Mouse (Mus musculus): ENCODE measurements around the gene Cacna1s.

Gene Cacna1s

DNA sequence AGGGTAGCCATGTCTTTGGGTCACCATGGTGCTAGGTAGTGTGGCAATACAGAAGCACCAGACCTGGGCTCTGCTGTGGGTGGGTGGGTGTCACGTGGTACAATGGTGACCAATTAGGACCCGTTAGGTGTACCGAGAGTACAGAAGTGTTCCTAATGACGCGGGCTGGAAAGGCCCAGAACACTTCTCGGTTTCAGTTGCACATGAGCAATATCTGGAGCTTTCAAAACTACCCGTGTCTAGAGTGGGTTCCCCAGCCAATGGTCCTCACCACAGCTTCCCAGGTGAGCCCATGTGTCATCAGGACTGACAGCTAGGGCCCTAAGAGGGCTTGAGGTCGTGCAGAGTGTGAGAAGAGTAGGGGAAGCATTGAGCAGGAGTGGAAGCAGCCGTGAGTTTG is 64.5 kb downstream of the Cacna1s start:
- DNase-seq (ENCODE audit: low read depth, low spot score), result no peak

DNA sequence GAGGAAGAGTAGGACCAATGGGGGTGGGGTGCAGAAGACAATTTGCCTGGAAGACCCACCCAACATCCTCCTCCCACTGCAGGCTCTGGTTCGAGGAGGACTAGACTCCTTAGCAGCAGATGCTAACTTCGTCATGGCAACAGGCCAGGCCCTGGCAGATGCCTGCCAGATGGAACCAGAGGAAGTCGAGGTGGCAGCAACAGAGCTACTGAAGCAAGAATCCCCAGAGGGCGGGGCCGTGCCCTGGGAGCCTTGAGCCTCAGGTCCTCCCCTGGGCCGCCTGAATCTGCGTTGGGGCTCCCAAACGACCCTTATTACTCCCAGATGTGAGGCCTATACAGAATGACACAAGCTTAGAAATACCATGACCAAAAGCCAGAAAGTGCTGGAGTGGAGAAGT is 66.3 kb downstream of the Cacna1s start:
- peak; percentile 74 for DNase-seq (ENCODE audit: low read depth, low spot score)

DNA sequence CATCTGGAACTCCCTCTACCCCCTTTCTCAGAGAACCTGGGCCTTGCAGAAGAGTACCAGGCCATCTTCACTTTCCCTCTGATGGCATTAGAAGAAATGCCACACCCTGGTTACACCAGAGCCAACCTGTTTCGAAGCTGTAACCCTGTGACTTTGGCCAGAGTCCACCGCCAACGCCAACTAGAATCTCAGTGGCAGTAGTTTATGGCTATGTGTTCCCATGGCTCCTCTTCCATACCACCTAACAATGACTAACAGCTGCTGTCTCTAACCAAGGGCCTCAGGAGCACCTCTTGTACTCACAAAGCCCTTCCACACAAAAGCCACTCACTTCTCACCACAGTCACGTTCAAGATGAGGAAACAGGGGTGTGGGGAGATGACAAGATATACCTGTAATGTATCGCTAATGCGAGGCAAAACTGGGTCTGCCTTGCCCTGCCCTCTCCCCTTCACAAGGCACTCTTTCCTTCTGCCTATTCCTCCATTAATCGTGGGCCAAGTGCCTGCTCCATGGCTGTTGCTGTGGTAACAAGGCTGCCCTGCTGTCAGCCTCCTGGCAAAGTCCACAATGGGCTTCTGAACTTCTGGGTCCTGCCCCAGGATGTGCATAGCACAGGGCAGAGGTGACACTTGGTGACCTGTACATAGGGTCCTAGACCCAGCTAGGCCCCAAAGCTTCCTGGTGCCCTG is 67.2 kb downstream of the Cacna1s start:
- DNase-seq (ENCODE audit: low read depth, low spot score), result no peak

DNA sequence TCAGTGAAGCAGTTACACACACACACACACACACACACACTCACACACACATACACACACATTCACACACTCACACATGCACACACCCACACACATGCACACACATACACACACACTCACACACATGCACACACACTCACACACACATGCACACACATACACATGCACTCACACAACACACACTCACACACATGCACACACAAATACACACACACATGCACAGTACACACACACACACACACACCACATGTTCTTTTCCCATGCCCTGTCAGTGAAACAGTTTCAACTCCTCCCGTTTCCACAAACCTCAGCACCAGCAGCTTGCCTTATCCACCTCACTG is 67.7 kb downstream of the Cacna1s start:
- DNase-seq (ENCODE audit: low read depth, low spot score), result no peak

DNA sequence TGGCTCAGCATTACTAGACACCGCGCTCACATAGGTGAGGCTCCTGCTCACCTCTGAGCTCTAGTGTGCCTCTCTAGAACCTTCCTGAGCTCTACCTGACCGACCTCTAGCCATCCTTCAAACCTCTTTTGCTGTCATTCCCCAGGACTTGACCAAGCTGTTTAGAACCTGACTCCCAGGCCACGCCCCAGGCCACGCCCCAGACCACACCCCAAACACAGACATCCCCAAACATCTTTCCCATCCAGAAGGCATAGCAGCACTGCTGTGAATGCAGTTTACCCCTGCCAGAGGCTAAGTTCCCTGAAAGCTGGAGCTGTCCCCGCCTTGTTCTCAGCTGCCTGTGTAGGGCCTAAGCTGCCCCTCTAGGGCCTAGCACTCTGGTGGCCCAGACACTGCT is 68.2 kb downstream of the Cacna1s start:
- no peak for DNase-seq (ENCODE audit: low read depth, low spot score)

DNA sequence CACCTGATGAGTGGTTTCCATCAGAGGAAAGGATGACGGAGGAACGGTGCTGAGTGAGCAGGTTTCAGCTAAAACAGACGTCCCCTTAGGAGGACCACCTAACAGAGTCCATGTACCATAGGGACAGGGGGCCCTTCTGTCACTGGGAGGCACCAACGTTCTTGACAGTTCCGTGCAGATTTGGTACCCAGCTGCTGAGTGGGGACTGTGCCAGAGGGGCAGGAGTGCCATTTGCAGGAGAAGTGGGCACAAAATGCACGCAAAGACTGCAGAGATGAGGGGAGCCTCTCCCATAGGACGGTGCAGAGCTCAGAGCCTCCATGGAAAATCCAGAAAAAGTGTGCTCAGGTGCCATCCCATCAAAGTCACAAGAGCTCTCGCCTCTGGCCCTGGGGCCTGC is 69.5 kb downstream of the Cacna1s start:
- DNase-seq (ENCODE audit: low read depth, low spot score), result no peak

DNA sequence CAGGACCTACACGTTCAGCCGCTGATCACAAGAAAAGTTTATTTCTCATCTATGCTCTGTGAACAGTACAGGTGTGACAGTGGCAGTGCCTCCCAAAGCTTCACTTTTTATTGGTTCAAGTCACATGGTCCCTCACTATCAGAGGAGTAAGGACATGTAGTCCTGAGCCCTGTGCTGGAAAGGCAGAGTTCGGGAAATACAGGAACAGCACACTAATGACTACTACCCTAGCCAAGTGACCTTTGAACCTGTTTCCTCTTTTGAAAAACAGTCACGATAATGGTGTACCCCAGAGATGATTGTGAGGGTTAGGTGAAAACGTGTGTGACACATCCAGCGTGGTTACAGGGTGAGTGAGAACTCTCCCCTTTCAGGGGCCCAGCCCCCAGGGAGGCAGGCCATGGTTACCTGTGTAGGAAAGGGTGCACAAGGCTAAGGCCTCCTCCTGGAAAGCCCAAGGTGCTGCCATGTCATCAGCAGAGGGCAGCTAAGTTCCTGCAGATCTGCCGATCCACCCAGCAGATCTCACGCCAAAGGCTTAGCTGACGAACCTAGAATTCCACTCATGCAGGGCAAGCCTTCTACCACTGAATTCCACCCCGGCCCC is 73.7 kb downstream of the Cacna1s start:
- DNase-seq (ENCODE audit: low read depth, low spot score), result no peak

DNA sequence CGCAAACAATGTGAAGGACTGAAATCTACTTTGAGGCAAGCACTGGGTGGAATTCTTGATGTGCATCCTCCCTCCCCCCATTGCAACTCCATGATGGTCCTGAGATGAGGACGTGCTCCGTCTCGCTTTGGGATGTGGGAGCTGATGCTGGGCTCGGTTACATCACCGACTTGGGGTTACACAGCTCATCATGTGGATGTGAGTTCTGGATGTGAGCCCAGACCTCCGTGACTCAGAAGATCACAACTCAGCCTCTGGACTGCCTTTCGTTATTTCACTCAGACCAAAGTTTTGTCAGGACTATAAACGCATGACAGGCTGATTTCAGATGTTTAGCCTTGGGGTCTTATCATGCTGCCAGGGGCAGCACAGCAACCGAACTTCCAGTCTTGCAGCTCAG is 74.3 kb downstream of the Cacna1s start:
- no peak for DNase-seq (ENCODE audit: low read depth, low spot score)

DNA sequence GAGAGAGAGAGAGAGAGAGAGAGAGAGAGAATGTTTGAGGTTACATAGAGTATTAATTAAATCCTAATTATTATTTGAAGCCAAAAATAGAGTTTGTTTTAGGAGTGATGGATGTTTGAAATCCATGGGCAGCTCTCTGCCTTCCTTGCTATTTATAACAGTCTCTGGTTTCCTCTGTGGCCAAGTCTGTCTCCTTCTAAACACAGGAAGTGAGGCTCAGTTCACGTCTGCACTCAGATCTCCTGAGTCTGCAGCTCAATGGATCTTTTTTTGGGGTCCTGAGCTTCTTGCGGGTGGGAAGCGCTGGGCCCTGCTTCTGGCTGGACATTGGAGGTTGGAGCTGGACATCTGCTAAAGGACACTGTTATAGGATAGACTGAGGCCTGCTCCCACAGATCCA is 75.3 kb downstream of the Cacna1s start:
- DNase-seq (ENCODE audit: low read depth, low spot score), result no peak

DNA sequence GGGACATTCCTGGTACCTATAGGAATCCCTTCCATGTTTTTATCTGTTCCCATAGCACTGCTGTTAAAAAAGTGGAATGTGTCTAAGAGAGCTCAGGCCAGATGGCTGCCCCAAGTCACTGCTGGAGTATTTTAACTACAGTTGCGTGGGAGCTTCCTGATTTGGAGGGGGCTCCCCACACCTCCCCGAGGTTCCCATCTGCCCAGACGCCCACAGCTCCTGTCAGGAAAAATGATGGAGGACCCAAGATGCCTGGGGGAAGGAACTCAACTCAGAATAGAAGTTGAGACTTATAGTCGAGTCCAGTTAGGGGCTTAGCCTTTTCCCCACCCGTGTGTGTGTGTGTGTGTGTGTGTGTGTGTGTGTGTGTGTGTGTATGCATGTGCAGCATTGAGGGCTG is 75.9 kb downstream of the Cacna1s start:
- DNase-seq (ENCODE audit: low read depth, low spot score), result no peak

DNA sequence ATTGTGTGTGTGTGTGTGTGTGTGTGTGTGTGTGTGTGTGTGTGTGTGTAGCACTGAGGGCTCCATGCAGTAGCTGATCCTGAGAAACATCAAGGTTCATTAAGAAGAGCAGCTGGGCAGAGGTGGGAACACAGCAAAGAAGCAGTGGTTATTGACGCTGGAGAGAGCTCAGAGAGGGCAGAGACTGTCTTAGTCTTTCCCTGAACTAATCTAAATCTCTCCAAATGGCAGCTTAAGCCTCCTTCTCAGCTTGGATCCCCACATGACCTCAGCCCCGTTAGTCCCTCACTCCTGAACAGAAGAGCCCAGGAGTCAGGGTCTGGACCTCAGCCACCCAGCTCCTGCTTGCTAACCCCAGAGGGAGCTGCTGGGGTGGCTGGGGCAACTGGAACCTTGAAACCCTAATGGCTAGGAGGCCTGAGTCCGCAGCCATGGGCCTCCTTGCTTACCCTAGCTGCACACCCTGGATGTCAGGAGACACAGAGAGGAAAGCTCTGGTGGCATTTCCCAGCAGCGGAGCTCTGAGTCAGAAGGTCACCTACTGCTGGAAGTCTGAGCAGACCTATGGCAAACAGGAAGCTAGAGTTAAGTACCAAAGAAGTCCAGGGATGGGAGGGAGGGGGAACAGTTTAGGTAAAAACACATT is 76.5 kb downstream of the Cacna1s start:
- no peak for DNase-seq (ENCODE audit: low read depth, low spot score)

DNA sequence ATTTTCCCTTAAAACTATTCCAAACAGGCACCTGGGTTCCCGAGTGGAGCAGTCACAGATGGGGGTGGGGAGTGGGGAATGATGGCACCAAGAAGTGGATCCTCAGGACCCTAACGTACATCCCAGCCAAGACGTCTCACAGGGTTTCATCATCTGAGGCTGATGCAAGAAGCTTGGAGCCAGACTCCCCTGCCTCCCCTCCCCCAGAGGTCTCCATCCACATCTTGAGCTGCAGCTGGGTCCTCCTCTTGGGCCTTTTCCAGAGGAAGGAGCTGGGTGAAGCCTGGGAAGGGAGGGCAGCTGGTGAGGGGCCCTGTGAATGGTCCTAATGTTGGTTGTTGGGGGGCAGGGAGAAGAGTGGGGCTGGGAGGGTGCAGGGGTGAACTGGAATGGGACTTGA is 77.6 kb downstream of the Cacna1s start:
- no peak for DNase-seq (ENCODE audit: low read depth, low spot score)

DNA sequence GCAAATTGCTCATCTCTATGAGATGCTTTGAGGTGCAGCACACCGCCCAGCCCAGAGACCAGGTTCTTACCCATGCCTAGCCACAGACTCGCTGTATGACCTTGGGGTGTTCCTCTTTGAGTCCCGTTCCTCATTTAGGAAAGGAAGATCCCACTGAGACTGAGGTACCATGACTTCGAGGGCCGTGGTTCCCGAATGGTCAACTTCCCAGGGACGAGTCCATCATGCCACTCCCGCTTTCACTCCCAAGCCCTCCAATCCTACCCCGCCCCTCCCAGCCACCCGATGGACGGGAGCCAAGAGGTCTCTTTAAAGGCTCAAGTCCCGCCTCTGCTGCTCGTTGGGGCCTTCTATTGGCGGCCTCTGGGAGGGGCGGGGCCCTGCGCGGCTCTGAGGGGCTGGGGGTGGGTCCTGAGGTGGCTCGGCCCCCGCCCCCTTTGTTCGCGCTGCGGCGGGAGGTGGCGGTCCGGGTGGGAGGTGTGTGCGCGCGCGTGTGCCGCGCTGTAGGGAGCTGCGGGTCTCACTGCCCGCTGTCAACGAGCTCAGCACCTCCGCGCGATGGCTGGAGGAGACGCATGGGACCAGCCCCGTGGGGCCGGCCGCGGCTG is 78.5 kb downstream of the Cacna1s start, which contains the start of gene Kif21b:
Gene Kif21b (plus strand): TSS at position 439 of the 608 bp plus-strand sequence.
- peak; percentile 91 for DNase-seq (ENCODE audit: low read depth, low spot score)

DNA sequence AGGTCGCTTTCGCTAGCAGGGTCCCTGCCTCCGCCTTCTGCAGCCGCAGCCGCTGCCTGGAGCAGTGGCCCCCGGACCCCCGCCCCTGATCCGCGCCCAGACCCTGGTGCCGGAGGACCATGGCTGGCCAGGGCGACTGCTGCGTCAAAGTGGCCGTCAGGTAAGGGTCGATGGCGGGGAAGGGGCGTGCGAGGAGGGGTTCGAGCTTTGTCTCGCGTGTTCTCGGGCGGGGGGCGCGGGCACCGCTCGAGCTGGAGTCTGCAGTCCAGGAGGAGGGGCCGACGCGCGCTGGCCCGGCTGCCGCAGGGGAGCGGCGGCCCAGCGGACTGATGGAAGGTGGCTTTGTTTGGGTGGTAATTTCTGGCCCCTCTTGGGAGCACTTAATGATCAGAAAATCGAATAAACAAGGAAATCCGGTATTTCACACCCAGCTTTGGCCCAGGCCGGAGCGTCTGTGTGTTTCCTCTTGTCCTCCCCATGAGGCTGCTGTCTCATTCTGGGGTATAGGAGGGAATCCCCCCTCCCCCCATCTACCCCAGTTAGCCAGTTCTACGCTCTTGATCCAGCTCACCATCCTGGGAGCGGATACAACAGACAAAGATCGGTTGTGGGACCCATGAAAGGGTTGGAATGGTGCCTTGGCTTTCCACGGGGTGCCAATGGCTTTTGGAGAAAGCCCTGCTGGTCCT is 79.2 kb downstream of the Cacna1s start:
- peak; percentile 57 for DNase-seq (ENCODE audit: low read depth, low spot score)

DNA sequence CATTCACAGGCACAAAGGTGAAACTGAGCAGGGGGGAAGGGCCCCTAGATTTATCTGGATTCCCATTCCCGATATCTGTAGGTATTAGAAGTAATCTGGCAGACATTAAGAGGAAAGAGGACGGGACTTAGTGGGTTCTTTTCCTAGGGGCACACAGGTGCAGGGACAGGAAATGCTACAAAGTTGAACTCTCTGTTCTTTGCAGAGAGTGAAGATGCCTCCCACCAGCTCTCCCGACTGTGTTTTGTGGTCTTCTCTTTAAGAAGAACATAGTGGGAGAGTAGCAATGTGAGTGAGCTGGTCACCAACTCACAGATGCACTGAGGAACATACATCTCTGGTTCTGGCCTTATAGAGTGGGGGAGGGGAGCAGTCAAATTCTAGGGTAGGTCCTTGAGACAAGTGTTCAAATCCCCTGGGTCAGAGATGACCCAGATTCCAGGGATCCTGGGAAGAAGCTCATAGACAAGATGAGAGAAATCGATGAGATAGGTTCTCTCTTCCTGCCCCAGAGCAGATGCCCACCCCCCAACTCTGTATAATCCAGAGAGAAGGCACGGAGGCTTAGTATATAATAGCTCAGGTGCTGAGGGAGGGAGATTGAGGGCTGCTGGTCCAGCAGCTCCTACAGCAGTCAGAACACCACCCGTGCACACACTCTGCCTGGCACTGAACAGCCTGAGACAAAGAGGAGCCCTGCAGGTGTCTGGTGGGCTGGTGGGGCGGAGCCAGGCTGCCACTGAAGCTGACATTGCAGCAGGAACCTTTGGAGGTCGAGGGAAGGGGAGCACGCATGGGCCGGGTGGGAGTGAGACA is 80.0 kb downstream of the Cacna1s start:
- no peak for DNase-seq (ENCODE audit: low read depth, low spot score)

DNA sequence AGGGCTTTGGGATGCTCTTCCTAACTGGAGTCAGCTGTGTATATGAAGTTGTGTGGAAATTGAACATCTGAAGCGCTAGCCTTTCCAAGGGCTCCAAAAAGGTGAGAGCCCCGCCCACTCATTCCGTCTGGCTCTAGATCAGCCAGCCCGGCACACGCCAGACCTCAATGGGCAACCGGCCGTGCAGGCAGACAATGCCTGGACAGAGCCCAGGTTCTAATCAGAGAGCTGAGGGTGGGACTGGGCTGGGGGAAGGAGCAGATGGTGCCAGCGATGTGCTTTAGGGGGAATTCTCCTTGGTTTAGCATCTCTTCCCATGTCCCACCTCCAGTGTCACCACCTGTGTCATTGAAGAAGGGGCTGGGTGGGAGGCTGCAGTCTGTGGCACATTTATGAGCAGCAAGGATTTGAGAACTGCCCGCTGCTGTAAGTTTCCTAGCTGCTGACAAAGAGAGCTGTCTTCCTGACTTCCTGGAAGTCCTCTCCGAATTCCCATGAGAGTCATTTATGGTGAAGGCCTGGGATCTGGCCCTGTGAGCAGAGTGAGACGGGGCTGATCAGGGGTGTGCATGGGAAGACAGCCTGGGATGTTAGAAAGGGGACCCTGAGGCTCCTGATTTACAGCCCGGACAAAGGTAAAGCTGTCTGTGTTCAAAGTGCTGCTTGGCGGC is 81.2 kb downstream of the Cacna1s start:
- no peak for DNase-seq (ENCODE audit: low read depth, low spot score)

DNA sequence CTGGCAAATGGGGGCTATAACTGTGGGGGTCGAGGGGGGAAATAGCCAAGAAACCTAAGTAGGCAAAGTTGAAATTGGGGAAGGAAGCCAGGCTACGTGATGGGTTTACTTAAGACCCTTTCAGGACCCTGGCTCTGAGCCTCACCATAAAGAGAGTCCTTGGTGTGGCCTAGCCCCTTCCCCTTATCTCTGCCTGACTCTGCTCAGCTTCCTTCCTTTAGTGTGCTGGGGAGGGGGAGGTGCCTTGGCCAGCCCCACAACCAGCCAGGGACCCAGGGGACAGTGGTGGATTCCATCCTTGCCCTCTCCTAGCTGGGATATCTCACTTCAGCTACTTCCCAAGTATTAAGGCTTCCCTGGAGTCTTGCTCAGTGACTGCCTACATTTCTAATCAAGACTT is 82.0 kb downstream of the Cacna1s start:
- no peak for DNase-seq (ENCODE audit: low read depth, low spot score)

DNA sequence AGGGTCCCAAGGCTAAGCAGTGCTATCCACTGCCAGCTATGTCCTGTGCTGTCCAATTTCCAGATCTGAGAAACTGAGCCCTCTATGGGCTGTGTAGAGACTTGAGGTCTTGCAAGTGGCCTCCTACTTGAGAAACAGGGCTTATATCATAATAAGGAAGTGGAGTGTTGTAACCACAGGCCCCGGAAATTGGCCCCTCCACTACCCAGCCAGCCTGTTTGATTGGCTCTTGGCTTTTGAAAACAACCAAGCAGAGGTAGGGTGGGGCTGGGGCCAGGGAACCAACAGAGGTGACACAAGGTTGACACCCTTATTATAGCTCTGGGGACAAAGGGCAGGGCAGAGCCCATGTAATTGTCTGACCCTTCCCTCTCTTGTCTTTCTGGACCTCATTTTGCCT is 82.5 kb downstream of the Cacna1s start:
- no peak for DNase-seq (ENCODE audit: low read depth, low spot score)

DNA sequence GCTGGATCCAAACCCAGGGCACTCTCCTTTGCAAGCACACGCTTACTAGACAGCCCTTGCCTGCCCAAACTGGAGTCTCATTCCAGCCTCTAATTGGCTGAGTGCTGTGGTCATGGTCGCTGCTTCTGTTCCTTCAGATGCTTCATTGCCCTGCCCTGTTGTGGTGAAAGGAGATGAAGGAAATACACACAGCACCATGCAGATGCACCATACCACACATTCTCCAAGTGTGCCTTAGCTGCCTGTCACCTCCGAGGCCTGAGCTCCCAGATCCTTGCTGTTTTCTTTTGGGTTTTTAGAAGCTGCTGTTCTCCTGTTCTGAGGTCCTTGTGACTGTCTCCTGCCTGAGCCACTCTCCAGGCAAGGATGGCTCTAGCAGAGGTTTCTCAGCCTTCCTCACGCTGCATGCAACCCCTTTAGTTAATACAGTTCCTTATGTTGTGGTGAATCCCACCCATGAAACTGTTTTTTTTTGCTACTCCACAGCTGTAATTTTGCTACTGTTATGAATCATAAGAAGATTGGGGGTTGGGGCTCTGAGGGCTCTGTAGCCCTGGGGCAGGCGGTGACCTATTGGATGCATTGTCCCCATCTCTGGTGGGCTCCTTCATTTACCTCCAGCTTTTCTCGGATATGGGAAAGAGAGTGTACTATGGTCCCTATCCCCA is 83.4 kb downstream of the Cacna1s start:
- DNase-seq (ENCODE audit: low read depth, low spot score), result no peak

DNA sequence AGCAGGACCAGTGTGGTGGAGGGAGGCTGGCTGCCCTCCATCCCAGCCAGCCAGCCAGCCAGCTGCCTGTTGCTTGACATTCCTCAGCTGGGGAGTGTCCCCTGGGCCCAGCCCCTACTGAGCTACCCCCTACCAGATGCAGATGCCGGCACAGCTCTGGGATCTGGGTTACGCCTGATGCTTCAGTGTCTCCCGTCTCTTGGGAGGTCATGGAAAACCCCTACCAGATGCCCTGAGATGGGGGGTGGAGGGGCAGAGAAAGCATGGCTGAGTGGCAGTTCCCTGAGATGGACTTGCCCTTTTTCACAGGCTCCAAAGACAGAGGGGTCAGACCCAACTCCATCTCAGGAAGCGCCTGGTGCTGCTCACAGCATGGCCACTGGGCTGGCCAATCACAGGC is 84.0 kb downstream of the Cacna1s start:
- DNase-seq (ENCODE audit: low read depth, low spot score), result no peak

Measured in forelimb bud, embryonic 11.5 days (tissue).